Mouse (Mus musculus): ENCODE data around the gene Rlim.

Rlim gene

DNA sequence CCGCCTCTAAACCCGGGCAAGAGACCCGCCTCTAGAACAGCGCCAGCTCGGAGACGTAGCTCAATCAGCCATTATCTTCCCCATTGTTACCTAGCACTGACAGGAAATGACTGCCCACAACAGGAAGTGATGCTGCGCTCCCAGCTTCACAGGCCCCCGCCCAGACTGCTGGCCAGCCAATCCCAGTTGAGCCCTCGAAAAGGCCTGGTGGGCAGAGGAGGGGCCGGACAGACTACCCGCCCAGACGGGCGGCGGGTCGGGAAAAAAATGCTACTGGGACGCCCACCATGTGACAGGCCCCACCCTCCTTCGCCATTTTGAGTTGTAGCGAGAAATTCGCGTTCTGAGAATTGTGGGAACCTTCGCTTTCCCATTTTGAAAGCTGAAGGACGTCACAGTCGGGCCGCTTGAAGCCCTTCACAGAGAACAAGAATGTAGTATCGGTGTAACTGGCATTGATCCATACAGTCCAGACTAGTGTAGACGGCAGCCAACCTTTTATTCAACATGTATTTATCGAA lies at the start of gene Rlim:
Rlim (minus strand) TSS at position 116 of the 521 bp plus-strand sequence.
- peak; percentile 96 for DNase-seq (ENCODE audit: low read depth)

- no peak for DNase-seq (ENCODE audit: low read depth)
These were observed 36.1 kb upstream of the Rlim start for GRCm38 (mm10) chrX:104017196-104017595.

GRCm38 (mm10) chrX:104015048-104015447 lies 34.0 kb upstream of the Rlim start:
- DNase-seq (ENCODE audit: low read depth): no peak

GRCm38 (mm10) chrX:104013318-104013811 lies 32.3 kb upstream of the Rlim start:
- DNase-seq (ENCODE audit: low read depth): peak; percentile 47

DNA sequence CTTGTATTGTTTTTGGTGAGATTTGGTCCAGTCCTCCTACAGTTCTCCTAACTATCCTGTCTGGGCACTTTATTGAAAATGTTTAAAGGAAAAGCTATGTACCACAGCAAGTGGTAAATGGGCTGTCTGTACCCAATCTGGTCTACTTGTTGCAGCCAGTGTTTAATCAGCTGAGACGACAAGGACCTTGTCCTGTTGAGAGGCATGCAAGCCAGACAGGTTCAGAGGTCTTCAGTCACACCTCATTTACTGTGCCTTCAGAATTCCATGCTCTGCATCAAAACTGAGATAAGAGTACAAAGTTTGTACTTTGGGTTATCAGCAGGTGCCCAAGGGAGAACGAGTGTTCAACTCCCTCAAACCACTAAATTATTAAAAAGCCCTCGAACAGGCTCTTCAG lies 13.7 kb upstream of the Rlim start:
- no peak for DNase-seq (ENCODE audit: low read depth)

- DNase-seq (ENCODE audit: low read depth): no peak
These were observed 12.8 kb upstream of the Rlim start for GRCm38 (mm10) chrX:103993864-103994263.

DNA sequence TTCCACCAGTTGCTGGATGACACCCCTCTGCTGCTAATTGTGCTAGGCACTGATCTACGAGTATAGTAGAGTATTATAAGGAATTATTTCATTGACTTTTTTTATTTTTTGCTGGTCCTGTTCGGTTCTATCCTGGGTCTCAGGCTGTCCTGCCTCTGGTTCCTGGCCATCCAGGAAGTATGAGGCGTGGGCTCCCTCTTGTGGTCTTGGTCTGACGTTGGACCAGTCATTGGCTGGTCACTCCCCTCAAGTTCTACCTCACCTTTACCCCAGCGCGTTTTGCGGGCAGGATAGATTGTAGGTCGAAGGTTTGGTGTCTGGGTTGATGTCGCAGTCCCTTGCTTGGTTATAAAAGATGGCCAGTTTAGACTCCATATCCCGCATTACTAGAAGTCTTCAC lies 10.6 kb upstream of the Rlim start:
- peak; percentile 16 for DNase-seq (ENCODE audit: low read depth)

DNA sequence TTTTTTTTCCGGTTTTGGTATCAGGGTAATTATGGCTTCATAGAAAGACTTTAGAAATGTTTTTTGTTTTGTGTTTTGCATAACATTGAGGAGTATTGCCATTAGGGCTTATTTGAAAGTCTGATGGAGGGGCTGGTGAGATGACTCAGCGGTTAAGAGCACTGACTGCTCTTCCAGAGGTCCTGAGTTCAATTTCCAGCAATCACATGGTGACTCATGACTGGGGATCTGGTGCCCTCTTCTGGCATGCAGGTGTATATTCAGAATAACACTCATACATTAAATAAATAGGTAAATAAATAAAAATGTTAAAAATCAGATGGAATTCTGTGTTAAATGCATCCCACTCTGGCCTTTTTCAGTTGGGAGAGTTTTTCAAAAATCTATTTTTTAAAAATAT lies 9.3 kb upstream of the Rlim start:
- DNase-seq (ENCODE audit: low read depth): peak; percentile 51

GRCm38 (mm10) chrX:103987215-103987964 lies 6.3 kb upstream of the Rlim start:
- DNase-seq (ENCODE audit: low read depth): no peak

- no peak for DNase-seq (ENCODE audit: low read depth)
These were observed 5.1 kb upstream of the Rlim start for GRCm38 (mm10) chrX:103986159-103986558.

- DNase-seq (ENCODE audit: low read depth): no peak
These were observed 3.9 kb upstream of the Rlim start for GRCm38 (mm10) chrX:103984992-103985391.

DNA sequence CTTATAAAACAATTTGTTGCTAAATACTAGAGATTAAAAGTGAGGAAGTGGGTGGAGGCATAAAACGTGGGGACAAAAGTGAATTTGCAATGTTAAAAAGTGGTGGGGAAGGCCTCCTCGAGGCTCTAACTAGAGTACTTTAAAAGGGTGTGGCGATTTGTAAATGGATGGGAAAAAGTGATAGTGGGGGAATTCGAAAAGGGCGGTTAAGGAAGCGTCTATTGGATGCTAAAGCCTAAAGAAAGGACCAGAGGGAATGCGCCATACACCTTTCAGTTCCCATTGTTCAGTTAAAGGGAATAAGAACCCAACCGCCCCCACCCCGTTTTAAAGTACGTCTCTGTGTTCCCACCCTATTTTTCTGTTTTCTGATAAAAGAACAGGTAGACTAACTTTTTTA lies 722 bp upstream of the Rlim start:
- DNase-seq (ENCODE audit: low read depth): no peak

DNA sequence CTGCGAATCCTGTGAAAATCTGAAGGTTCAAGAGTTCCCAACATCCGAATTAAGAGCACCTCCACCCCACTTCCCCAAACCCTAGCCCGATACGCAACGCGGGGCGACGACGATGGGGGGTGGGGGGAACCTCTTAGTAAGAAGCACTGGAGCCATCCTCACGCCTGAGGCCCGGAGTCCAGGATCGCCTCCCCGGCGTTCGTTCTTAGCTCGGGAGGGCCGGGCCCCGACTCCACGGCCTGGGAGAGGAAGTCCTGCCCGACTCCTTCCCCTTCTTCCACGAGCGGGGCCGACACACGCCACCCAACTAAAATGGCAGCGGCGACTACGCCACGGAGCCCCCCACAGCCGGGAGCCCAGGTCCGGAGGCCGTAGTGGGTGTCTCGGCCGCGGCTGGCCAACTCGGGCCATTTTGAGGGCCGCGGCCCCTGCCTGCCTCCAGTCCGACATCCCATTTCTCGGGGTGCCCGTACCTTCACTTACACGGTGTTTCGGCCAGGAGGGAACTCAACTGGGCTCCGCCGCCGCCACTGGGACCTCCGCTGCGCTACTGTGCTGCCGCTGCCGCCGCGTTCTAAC lies 405 bp downstream of the Rlim start:
- DNase-seq (ENCODE audit: low read depth): peak; percentile 63

DNA sequence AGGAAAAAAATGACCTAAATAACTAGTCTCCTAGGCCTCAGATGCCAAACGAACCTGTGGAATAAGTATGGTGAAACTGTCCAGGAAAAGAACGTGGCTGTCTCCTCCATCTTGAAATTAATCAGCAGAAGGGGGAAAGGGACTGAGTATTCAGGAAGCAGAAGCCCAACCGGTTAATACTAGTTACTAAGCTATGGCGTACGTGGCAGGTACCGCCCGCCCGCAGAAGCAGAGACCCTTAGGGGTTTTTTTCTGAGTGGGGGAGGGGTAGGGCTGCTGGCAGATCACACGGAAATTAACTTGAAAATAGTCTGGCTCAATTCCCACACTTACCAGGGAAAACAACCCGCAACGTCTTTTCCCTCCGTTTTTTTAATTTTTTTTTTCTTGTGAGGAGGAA lies 1.0 kb downstream of the Rlim start:
- peak; percentile 74 for DNase-seq (ENCODE audit: low read depth)

- no peak for DNase-seq (ENCODE audit: low read depth)
These were observed 41.4 kb downstream of the Rlim start for GRCm38 (mm10) chrX:103939701-103940100.

DNA sequence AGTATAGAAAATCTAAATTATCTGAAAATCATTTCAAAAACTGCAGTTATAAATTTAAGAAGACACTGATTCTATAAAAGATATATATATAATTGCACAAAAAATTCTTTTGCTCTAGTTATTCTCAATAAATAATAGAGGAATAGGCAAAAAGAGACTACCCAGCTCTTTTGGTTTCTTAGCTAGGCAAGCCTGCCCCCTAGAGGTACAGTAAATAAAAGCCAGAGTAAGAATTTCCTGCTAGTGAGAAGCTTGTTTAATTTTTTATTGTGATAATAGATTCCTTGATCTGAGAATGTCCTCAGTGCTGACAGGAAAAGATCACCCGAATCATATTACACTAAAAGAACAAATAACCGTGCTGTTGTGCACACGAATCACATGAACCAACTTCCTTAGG lies 43.8 kb downstream of the Rlim start:
- DNase-seq (ENCODE audit: low read depth): peak; percentile 39

DNA sequence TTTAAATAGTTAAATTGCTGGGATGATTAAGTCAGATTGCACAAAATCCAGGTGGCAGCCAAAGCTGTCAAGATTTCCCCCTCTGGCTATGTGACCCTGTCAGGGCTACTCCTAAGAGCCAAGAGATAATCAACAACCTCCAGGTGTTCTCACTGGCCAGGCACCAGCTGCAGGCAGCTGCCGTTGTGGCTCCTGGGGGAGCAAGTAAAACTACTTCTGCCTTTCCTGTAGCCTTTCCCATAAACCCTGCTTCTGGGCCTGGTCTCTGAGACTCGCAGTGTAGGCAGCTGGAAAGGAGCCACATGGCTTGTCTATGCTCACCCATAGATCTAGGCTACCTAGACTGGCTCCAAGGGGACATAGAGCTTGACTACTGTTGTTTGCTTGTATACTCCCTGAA lies 58.6 kb downstream of the Rlim start:
- DNase-seq (ENCODE audit: low read depth): no peak

DNA sequence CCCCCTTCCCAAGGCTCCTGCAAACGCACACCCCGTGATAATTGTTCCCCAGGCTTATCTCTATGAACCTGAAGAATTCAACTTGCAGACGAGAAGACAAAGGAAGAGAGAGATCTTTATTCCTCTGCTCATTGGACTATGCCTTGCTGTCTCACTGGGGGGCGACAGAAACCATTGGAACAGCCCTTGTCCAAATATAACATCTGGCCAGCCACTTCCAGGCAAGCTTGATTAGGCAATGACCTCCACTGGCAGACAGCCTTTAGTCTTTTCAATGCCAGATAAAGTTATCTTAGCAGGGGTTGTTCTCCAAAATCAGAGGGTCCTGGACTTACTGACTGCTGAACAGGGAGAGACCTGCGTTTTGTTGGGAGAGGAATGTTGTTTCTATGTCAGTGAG lies 62.1 kb downstream of the Rlim start:
- DNase-seq (ENCODE audit: low read depth): peak; percentile 26

- DNase-seq (ENCODE audit: low read depth): peak; percentile 44
These were observed 66.3 kb downstream of the Rlim start for GRCm38 (mm10) chrX:103914790-103915189.
